Mouse (Mus musculus) lung, postnatal 0 days (tissue): ENCODE results near the gene Rprd1b.
A peak's percentile ranks its signal among the peaks of the same experiment; 100 is the strongest.

ENCODE experiments used
- CTCF ChIP-seq: IDR thresholded peaks from 2 replicates; pipeline ENCODE4 v1.5.1; 2016; ENCODE audit warnings: antibody characterized with exemption, mild to moderate bottlenecking
- EP300 ChIP-seq: IDR thresholded peaks from 2 replicates; pipeline ENCODE4 v1.6.1; 2016; ENCODE audit warnings: antibody characterized with exemption, mild to moderate bottlenecking, control low read depth

- TF ChIP-seq CTCF, result 0 out of 2 replicates have a peak, but pooled peaks have one; percentile 29
- TF ChIP-seq EP300, result peak; percentile 93
These were observed 99.6 kb downstream of the Rprd1b start for GRCm38 (mm10) chr2:158127872-158128271.
